Mouse (Mus musculus): ENCODE measurements at regions not wholly inside any gene's neighbourhood (a gene's known extent, or its start where the extent isn't known, plus 50 kb on each side); places are given as distances from the start of the nearest gene placed in this dataset.
"Not testable (repeated sequence)": the region's sequence is repeated elsewhere in the genome, so short reads cannot be mapped to it uniquely, and the experiment has no call there.

GRCm38 (mm10) chr12:115257802-115258201, 789.7 kb upstream of the Zfp386 start:
- no peak for TF ChIP-seq HCFC1 (IDR thresholded peaks at IDR 0.05; ENCODE audit: borderline replicate concordance, insufficient read depth, low read length)
- TF ChIP-seq ZNF384 (IDR thresholded peaks at IDR 0.05; ENCODE audit: low read depth, low read length): no peak
- TF ChIP-seq CHD2 (IDR thresholded peaks at IDR 0.05; ENCODE audit: low read depth, low read length): no peak
- TF ChIP-seq MAFK (IDR thresholded peaks at IDR 0.05; ENCODE audit: insufficient read depth, low read depth, low read length): no peak
- TF ChIP-seq ZC3H11A (IDR thresholded peaks at IDR 0.05; ENCODE audit: borderline replicate concordance, low read depth, low read length): no peak
- Histone ChIP-seq H3K4me1 (ENCODE audit: control insufficient read depth in 2 of 2, insufficient read depth in 2 of 2, low read length in 2 of 2, poor library complexity in 1 of 2) (no peaks in the 10 kb centered on the region), H3K27ac (ENCODE audit: insufficient read depth, low read depth, low read length, poor library complexity, severe bottlenecking) (no peak overlapping the region), H3K4me3 (ENCODE audit: insufficient read depth in 1 of 2, low read depth in 1 of 2, low read length in 2 of 2, poor library complexity in 1 of 2, severe bottlenecking in 1 of 2) (no peak overlapping the region), H3K9ac (ENCODE audit: insufficient read depth, low read depth, low read length, poor library complexity, severe bottlenecking) (no peak overlapping the region), H3K9me3 (ENCODE audit: control insufficient read depth, insufficient read depth, low read depth, low read length) (no peaks in the 10 kb centered on the region), H3K36me3 (ENCODE audit: control insufficient read depth, insufficient read depth, low read length, poor library complexity, severe bottlenecking) (no peaks in the 10 kb centered on the region)
- in situ Hi-C loops (cut with MboI; ENCODE audit: low sequenced_read_pairs in 2 of 2, unreplicated experiment in 2 of 2): loop anchor here (25.0 kb wide), 2 partner anchors 329 to 454 kb away; no protein-coding TSS in a partner anchor
- DNase-seq (ENCODE audit: low read depth, low spot score): no peak

GRCm38 (mm10) chr12:115258744-115259143, 788.8 kb upstream of the Zfp386 start:
- no peak overlapping the region for H3K27ac ChIP-seq (ENCODE audit: insufficient read depth, low read depth, low read length, poor library complexity, severe bottlenecking)
- no peaks in the 10 kb centered on the region for H3K36me3 ChIP-seq (ENCODE audit: control insufficient read depth, insufficient read depth, low read length, poor library complexity, severe bottlenecking)
- no peaks in the 10 kb centered on the region for H3K4me1 ChIP-seq (ENCODE audit: control insufficient read depth in 2 of 2, insufficient read depth in 2 of 2, low read length in 2 of 2, poor library complexity in 1 of 2)
- no peaks in the 10 kb centered on the region for H3K9me3 ChIP-seq (ENCODE audit: control insufficient read depth, insufficient read depth, low read depth, low read length)
- no peak for TF ChIP-seq ZC3H11A (IDR thresholded peaks at IDR 0.05; ENCODE audit: borderline replicate concordance, low read depth, low read length)
- no peak for TF ChIP-seq ZNF384 (IDR thresholded peaks at IDR 0.05; ENCODE audit: low read depth, low read length)
- TF ChIP-seq CHD2 (IDR thresholded peaks at IDR 0.05; ENCODE audit: low read depth, low read length): no peak
- no peak for TF ChIP-seq HCFC1 (IDR thresholded peaks at IDR 0.05; ENCODE audit: borderline replicate concordance, insufficient read depth, low read length)
- no peak for TF ChIP-seq MAFK (IDR thresholded peaks at IDR 0.05; ENCODE audit: insufficient read depth, low read depth, low read length)
- DNase-seq (ENCODE audit: low read depth, low spot score): no peak
- no peak overlapping the region for H3K9ac ChIP-seq (ENCODE audit: insufficient read depth, low read depth, low read length, poor library complexity, severe bottlenecking)
- in situ Hi-C loops (cut with MboI; ENCODE audit: low sequenced_read_pairs in 2 of 2, unreplicated experiment in 2 of 2): loop anchor here (25.0 kb wide), 2 partner anchors 329 to 454 kb away; no protein-coding TSS in a partner anchor
- H3K4me3 ChIP-seq (ENCODE audit: insufficient read depth in 1 of 2, low read depth in 1 of 2, low read length in 2 of 2, poor library complexity in 1 of 2, severe bottlenecking in 1 of 2): no peak overlapping the region

- not testable (repeated sequence) for H3K9ac ChIP-seq (ENCODE audit: insufficient read depth, low read depth, low read length, poor library complexity, severe bottlenecking); H3K9me3 ChIP-seq (ENCODE audit: control insufficient read depth, insufficient read depth, low read depth, low read length); H3K36me3 ChIP-seq (ENCODE audit: control insufficient read depth, insufficient read depth, low read length, poor library complexity, severe bottlenecking); H3K27ac ChIP-seq (ENCODE audit: insufficient read depth, low read depth, low read length, poor library complexity, severe bottlenecking); H3K4me3 ChIP-seq (ENCODE audit: insufficient read depth in 1 of 2, low read depth in 1 of 2, low read length in 2 of 2, poor library complexity in 1 of 2, severe bottlenecking in 1 of 2); H3K4me1 ChIP-seq (ENCODE audit: control insufficient read depth in 2 of 2, insufficient read depth in 2 of 2, low read length in 2 of 2, poor library complexity in 1 of 2); DNase-seq (ENCODE audit: low read depth, low spot score)
- in situ Hi-C loops (cut with MboI; ENCODE audit: low sequenced_read_pairs in 2 of 2, unreplicated experiment in 2 of 2): loop anchor here (25.0 kb wide), 2 partner anchors 325 to 450 kb away; no protein-coding TSS in a partner anchor
These were observed 785.1 kb upstream of the Zfp386 start for GRCm38 (mm10) chr12:115262431-115262830.

GRCm38 (mm10) chr12:115276749-115277148, 770.8 kb upstream of the Zfp386 start:
- not testable (repeated sequence) for DNase-seq (ENCODE audit: low read depth, low spot score); H3K9me3 ChIP-seq (ENCODE audit: control insufficient read depth, insufficient read depth, low read depth, low read length); H3K36me3 ChIP-seq (ENCODE audit: control insufficient read depth, insufficient read depth, low read length, poor library complexity, severe bottlenecking); H3K4me1 ChIP-seq (ENCODE audit: control insufficient read depth in 2 of 2, insufficient read depth in 2 of 2, low read length in 2 of 2, poor library complexity in 1 of 2); H3K9ac ChIP-seq (ENCODE audit: insufficient read depth, low read depth, low read length, poor library complexity, severe bottlenecking); H3K4me3 ChIP-seq (ENCODE audit: insufficient read depth in 1 of 2, low read depth in 1 of 2, low read length in 2 of 2, poor library complexity in 1 of 2, severe bottlenecking in 1 of 2); H3K27ac ChIP-seq (ENCODE audit: insufficient read depth, low read depth, low read length, poor library complexity, severe bottlenecking)
- in situ Hi-C loops (cut with MboI; ENCODE audit: low sequenced_read_pairs in 2 of 2, unreplicated experiment in 2 of 2): loop anchor here in 1 of 2 experiments (25.0 kb wide), 1 partner anchor 214 kb away; no protein-coding TSS in a partner anchor

- in situ Hi-C loops (cut with MboI; ENCODE audit: low sequenced_read_pairs in 2 of 2, unreplicated experiment in 2 of 2): loop anchor here in 1 of 2 experiments (25.0 kb wide), 1 partner anchor 231 kb away; no protein-coding TSS in a partner anchor
- H3K9me3 ChIP-seq (ENCODE audit: control insufficient read depth, insufficient read depth, low read depth, low read length): not testable (repeated sequence)
These were observed 753.8 kb upstream of the Zfp386 start for GRCm38 (mm10) chr12:115293772-115294171.

GRCm38 (mm10) chr12:115298041-115298440, 749.5 kb upstream of the Zfp386 start:
- not testable (repeated sequence) for DNase-seq (ENCODE audit: low read depth, low spot score); H3K4me3 ChIP-seq (ENCODE audit: insufficient read depth in 1 of 2, low read depth in 1 of 2, low read length in 2 of 2, poor library complexity in 1 of 2, severe bottlenecking in 1 of 2); H3K27ac ChIP-seq (ENCODE audit: insufficient read depth, low read depth, low read length, poor library complexity, severe bottlenecking); H3K4me1 ChIP-seq (ENCODE audit: control insufficient read depth in 2 of 2, insufficient read depth in 2 of 2, low read length in 2 of 2, poor library complexity in 1 of 2); H3K9ac ChIP-seq (ENCODE audit: insufficient read depth, low read depth, low read length, poor library complexity, severe bottlenecking); H3K36me3 ChIP-seq (ENCODE audit: control insufficient read depth, insufficient read depth, low read length, poor library complexity, severe bottlenecking); H3K9me3 ChIP-seq (ENCODE audit: control insufficient read depth, insufficient read depth, low read depth, low read length)
- in situ Hi-C loops (cut with MboI; ENCODE audit: low sequenced_read_pairs in 2 of 2, unreplicated experiment in 2 of 2): loop anchor here in 1 of 2 experiments (25.0 kb wide), 1 partner anchor 236 kb away; no protein-coding TSS in a partner anchor

More at GRCm38 (mm10) chr12:115293772-115294171, 753.8 kb upstream of the Zfp386 start:
- H3K27ac ChIP-seq (ENCODE audit: insufficient read depth, low read depth, low read length, poor library complexity, severe bottlenecking); H3K4me1 ChIP-seq (ENCODE audit: control insufficient read depth in 2 of 2, insufficient read depth in 2 of 2, low read length in 2 of 2, poor library complexity in 1 of 2); DNase-seq (ENCODE audit: low read depth, low spot score); H3K9ac ChIP-seq (ENCODE audit: insufficient read depth, low read depth, low read length, poor library complexity, severe bottlenecking); H3K36me3 ChIP-seq (ENCODE audit: control insufficient read depth, insufficient read depth, low read length, poor library complexity, severe bottlenecking); H3K4me3 ChIP-seq (ENCODE audit: insufficient read depth in 1 of 2, low read depth in 1 of 2, low read length in 2 of 2, poor library complexity in 1 of 2, severe bottlenecking in 1 of 2): not testable (repeated sequence)

Data from ES-E14 (cell line).